Mouse (Mus musculus): ENCODE measurements around the gene Fbxo44. TPM values are rescaled to one million over a fixed set of nuclear protein-coding genes. Genes with fewer than 3 reads are reported as not detected.

Gene Fbxo44
- polyA plus RNA-seq, 1 experiment: 31.2 TPM

GRCm38 (mm10) chr4:148107621-148108291 is 52.5 kb downstream of the Fbxo44 start:
- Histone ChIP-seq H3K36me3 (ENCODE audit: control insufficient read depth, insufficient read depth, low read length) (no peaks in the 10 kb centered on the region), H3K4me3 (ENCODE audit: control insufficient read depth, insufficient read depth, low read length) (no peak overlapping the region), H3K27me3 (ENCODE audit: control insufficient read depth, insufficient read depth, low read length) (no peaks in the 10 kb centered on the region), H3K27ac (ENCODE audit: control insufficient read depth, insufficient read depth, low read length) (no peak overlapping the region), H3K4me1 (replicated peaks; ENCODE audit: control insufficient read depth, insufficient read depth, low read length) (no peaks in the 10 kb centered on the region)
- 75% methylated on average over 22 of the region's 22 CpGs for WGBS
- no peak for DNase-seq
- TF ChIP-seq POLR2A (IDR thresholded peaks at IDR 0.05; ENCODE audit: control insufficient read depth, extremely low read depth, insufficient read depth, low read length, poor library complexity) (no peak), CTCF (IDR thresholded peaks at IDR 0.05; ENCODE audit: borderline replicate concordance, control insufficient read depth, extremely low read depth, insufficient read depth, low read length, poor library complexity) (no peak)

GRCm38 (mm10) chr4:148104146-148104545 is 56.1 kb downstream of the Fbxo44 start:
- Histone ChIP-seq H3K4me1 (replicated peaks; ENCODE audit: control insufficient read depth, insufficient read depth, low read length) (peaks cover 26% of the 10 kb centered on the region), H3K27me3 (ENCODE audit: control insufficient read depth, insufficient read depth, low read length) (no peaks in the 10 kb centered on the region), H3K27ac (ENCODE audit: control insufficient read depth, insufficient read depth, low read length) (no peak overlapping the region), H3K36me3 (ENCODE audit: control insufficient read depth, insufficient read depth, low read length) (no peaks in the 10 kb centered on the region), H3K4me3 (ENCODE audit: control insufficient read depth, insufficient read depth, low read length) (no peak overlapping the region)
- DNase-seq: no peak
- no peak for TF ChIP-seq CTCF (IDR thresholded peaks at IDR 0.05; ENCODE audit: borderline replicate concordance, control insufficient read depth, extremely low read depth, insufficient read depth, low read length, poor library complexity)
- no peak for TF ChIP-seq POLR2A (IDR thresholded peaks at IDR 0.05; ENCODE audit: control insufficient read depth, extremely low read depth, insufficient read depth, low read length, poor library complexity)
- 98% methylated on average over 3 of the region's 3 CpGs for WGBS

Other genes starting within 250 kb of the Fbxo44 start
- gene Plod1, start 223.7 kb downstream of the Fbxo44 start, polyA plus RNA-seq (2012; rRNA removed): 21.2 and 28.9 TPM in 2 replicates
- gene 2510039O18Rik, start 219.6 kb downstream of the Fbxo44 start, polyA plus RNA-seq (2012; rRNA removed): 170 and 174 TPM in 2 replicates
- 0.24 and 2.3 TPM in 2 replicates for gene Nppb, start 174.7 kb downstream of the Fbxo44 start, polyA plus RNA-seq (2012; rRNA removed)
- 1.6 and 195 TPM in 2 replicates for gene Nppa, start 159.8 kb downstream of the Fbxo44 start, polyA plus RNA-seq (2012; rRNA removed)
- gene Clcn6, start 121.7 kb downstream of the Fbxo44 start, polyA plus RNA-seq (2012; rRNA removed): 37.9 and 39.4 TPM in 2 replicates
- 28.3 and 30.2 TPM in 2 replicates for gene Mthfr, start 121.4 kb downstream of the Fbxo44 start, polyA plus RNA-seq (2012; rRNA removed)
- 98.0 and 106 TPM in 2 replicates for gene Agtrap, start 72.5 kb downstream of the Fbxo44 start, polyA plus RNA-seq (2012; rRNA removed)
- gene Mad2l2, start 30.1 kb downstream of the Fbxo44 start, polyA plus RNA-seq (2012; rRNA removed): 32.9 and 37.7 TPM in 2 replicates
- gene Draxin, start 29.8 kb downstream of the Fbxo44 start, polyA plus RNA-seq (2012; rRNA removed): 0.26 and 0.34 TPM in 2 replicates
- gene Fbxo6, start 8.3 kb downstream of the Fbxo44 start, polyA plus RNA-seq (2012; rRNA removed): 41.8 and 50.9 TPM in 2 replicates
- 0.66 and 1.5 TPM in 2 replicates for gene Fbxo2, start 139 bp upstream of the Fbxo44 start, polyA plus RNA-seq (2012; rRNA removed)
- 0.04 and 0.26 TPM in 2 replicates for gene Disp3, start 127.5 kb upstream of the Fbxo44 start, polyA plus RNA-seq (2012; rRNA removed)